Mouse (Mus musculus): Measurements from ENCODE around the gene Eddm3b.
"Not testable (repeated sequence)": the region's sequence is repeated elsewhere in the genome, so short reads cannot be mapped to it uniquely, and the experiment has no call there.

The Eddm3b gene

DNA sequence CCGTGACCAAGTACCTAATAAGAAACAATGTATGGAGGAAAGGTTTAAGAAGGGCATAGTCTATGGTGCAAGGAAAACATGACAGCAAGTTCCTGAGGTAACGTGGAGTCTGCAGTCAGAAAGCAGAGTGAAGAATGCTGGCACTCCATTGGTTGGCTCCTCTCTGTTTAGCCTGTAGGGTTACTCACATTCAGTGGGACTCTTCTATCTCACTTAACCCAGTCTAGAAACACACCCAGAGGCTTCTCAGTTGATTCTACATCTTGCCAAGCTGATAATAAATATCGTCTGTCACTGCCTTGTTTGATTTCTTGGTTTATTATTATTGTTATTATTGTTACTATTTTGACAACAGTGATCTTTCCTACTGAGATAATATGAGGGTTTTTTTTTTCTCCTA is 28.3 kb downstream of the Eddm3b start:
- DNase-seq (ENCODE audit: low read depth, low spot score) = peak; percentile 55

GRCm38 (mm10) chr14:51143287-51143686 is 29.1 kb downstream of the Eddm3b start:
- DNase-seq (ENCODE audit: low read depth, low spot score) = no peak

GRCm38 (mm10) chr14:51143937-51144336 is 29.7 kb downstream of the Eddm3b start:
- peak; percentile 68 for DNase-seq (ENCODE audit: low read depth, low spot score)

- DNase-seq (ENCODE audit: low read depth, low spot score) = no peak
Measured at GRCm38 (mm10) chr14:51144451-51144850, 30.2 kb downstream of the Eddm3b start.

GRCm38 (mm10) chr14:51145521-51145920 is 31.3 kb downstream of the Eddm3b start:
- no peak for DNase-seq (ENCODE audit: low read depth, low spot score)

- no peak for DNase-seq (ENCODE audit: low read depth, low spot score)
Measured at GRCm38 (mm10) chr14:51146685-51147084, 32.5 kb downstream of the Eddm3b start, which contains the start of gene Rnase1. Gene Rnase1, minus strand, starts transcription at chr14:51146785.

DNA sequence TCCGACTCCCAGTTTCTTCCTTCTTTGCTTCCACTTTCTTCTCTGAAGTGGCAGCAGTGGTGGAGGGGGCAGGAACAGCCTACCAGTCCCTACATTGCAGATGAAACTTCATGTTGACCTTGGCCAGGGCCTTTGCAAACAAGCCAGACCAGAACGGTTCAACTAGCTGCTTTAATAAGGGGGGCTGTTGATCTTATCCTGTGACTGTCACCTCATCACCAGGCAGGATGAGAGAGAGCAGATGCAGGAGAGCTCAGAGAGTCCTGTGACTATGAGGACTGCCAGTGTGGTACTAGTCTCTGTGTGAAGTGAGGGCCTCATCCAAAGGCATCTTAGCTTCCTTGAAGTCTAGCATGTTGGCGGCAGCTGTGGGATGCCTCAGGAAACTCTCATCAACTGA is 33.8 kb downstream of the Eddm3b start:
- DNase-seq (ENCODE audit: low read depth, low spot score) = no peak

- peak; percentile 42 for DNase-seq (ENCODE audit: low read depth, low spot score)
Measured at GRCm38 (mm10) chr14:51149164-51149563, 34.9 kb downstream of the Eddm3b start.

GRCm38 (mm10) chr14:51150206-51150831 is 36.1 kb downstream of the Eddm3b start:
- peak; percentile 42 for DNase-seq (ENCODE audit: low read depth, low spot score)

GRCm38 (mm10) chr14:51152249-51152870 is 38.1 kb downstream of the Eddm3b start:
- peak; percentile 33 for DNase-seq (ENCODE audit: low read depth, low spot score)

- no peak for DNase-seq (ENCODE audit: low read depth, low spot score)
Measured at GRCm38 (mm10) chr14:51156056-51156735, 42.0 kb downstream of the Eddm3b start.

GRCm38 (mm10) chr14:51156736-51157068 is 42.5 kb downstream of the Eddm3b start:
- no peak for DNase-seq (ENCODE audit: low read depth, low spot score)

DNA sequence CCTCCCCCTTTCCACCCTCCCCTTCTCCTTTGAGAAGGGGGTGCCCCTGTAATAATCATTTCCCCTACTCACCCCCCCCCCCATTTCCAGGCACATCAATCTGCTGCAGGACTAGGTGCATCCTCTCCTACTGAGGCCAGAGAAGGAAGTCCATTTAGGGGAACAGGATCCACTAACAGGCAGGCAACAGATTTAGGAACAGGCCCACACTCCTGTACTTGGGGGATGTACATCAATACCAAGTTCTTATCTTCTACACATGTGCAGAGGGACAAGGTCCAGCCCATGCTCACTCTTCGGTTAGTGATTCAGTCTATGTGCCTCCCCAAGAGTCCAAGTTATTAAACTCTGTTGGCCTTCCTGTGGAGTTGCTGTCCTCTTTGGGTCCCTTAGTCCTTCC is 42.8 kb downstream of the Eddm3b start:
- no peak for DNase-seq (ENCODE audit: low read depth, low spot score)

DNA sequence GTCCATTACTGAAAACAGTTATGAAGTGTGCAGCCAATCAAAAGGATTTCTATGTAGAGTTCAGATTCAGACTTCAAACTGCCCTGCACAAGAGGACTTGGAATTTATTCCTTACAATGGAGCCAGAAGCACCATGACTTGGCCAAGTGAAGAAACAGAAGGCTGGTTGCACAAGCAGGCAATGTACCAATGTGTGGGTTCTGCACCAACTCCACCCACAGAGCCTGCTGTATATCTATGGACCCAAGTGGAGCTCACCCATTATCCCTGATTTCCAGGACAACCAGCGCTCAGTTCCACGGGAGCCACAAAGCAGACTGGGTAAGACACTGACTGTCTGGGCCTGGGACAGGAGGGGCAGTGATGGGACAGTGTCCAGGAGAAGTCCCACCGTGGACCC is 47.8 kb downstream of the Eddm3b start, which contains the start of gene Rnase2b:
TSS of gene Rnase2b (plus strand) at position 285 of the 400 bp plus-strand sequence.
- DNase-seq (ENCODE audit: low read depth, low spot score) = not testable (repeated sequence)

DNA sequence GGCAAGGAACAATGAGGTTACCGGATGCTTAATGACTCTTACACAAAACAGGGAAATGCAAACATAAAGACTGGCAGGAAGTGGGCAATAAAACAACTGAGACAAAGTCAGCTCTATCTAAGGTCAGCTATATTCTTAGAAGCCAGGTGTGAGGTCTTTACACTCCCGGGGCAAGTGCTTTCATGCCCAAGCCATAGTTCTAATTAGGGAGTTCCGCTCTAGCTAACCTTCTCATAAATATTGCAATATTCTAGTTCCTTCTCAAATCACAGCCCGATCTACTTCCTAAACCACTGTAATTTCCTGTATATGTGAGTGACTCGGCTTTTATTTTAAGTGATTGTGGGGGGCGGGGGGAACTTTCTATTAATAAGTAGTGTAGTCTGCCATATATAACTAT is 49.1 kb downstream of the Eddm3b start:
- not testable (repeated sequence) for DNase-seq (ENCODE audit: low read depth, low spot score)

DNA sequence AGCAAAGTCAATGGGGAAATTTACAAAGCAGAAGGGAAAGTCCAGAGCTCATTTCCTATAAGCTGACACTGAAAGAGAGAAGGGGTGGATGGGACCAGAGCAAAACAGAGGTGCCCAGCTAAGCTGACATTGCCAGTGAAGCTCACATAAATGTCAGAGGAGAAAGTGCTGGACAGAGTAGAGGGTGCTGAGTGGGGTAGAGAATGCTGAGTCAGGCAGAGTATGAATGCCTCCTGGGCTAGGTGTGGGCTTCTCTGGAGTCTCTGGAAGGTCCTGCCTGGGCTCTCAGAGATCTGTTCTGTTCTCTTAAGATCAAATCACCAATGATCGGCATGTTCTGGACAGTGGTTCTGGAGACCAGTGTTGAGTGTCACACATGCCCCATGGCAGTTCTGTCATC is 51.2 kb downstream of the Eddm3b start:
- no peak for DNase-seq (ENCODE audit: low read depth, low spot score)

DNA sequence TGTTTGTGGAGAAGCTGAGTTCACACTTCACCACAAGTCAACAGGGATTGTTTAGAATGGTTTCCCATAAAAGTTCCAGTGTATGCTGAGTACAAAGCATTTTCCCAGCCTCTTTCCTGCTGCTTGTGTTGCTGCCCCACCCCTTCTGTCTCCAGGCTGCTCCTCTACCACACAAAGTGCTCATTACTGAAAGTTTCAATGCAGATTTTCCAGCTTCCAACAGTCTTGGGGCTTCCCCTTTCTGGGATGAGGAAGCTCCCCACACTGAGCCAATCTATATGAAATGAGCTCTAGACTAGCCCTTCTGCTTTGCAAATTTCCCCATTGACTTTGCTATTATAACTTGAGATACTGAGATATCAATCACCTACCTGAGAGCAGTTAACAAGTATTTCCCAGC is 51.8 kb downstream of the Eddm3b start:
- DNase-seq (ENCODE audit: low read depth, low spot score) = no peak

All from c-Kit-negative CD71-positive TER-119-positive erythroid progenitor cells, embryonic 14.5 days (primary cell).